Mouse (Mus musculus) heart, embryonic 16.5 days (tissue): Measurements from ENCODE around the gene B4galt3. TPM values are rescaled to one million over a fixed set of nuclear protein-coding genes. Genes with fewer than 3 reads are reported as not detected.
A peak's percentile ranks its signal among the peaks of the same experiment; 100 is the strongest.

ENCODE experiments used
- ATAC-seq: fragments of 200-750 bp; cut with Nextera tagmentation; replicated peaks from 2 replicates; pipeline ENCODE4 v1.8.0; 2017; ENCODE audit warnings: moderate number of reproducible peaks; ENCODE audit not compliant: insufficient read depth, low FRiP score; ENCODE audit errors: extremely low read depth
- H3K27ac ChIP-seq: fragments of 300-500 bp; sonication (generic); 2 replicates; pipeline ENCODE4 v1.5.1; 2014; ENCODE audit warnings: mild to moderate bottlenecking, low read length, control low read depth, moderate library complexity
- H3K27me3 ChIP-seq: fragments of 300-500 bp; sonication (generic); 2 replicates; pipeline ENCODE4 v1.6.1; 2014; ENCODE audit warnings: low read length, mixed read lengths; ENCODE audit not compliant: control insufficient read depth, insufficient read depth
- H3K36me3 ChIP-seq: fragments of 300-500 bp; sonication (generic); 2 replicates; pipeline ENCODE4 v1.6.1; 2014; ENCODE audit not compliant: control insufficient read depth, insufficient read depth
- H3K4me1 ChIP-seq: fragments of 300-500 bp; sonication (generic); 2 replicates; pipeline ENCODE4 v1.6.1; 2014; ENCODE audit warnings: low read length, mixed read lengths; ENCODE audit not compliant: control insufficient read depth, insufficient read depth
- H3K4me2 ChIP-seq: fragments of 300-500 bp; sonication (generic); 2 replicates; pipeline ENCODE4 v1.6.1; 2014; ENCODE audit warnings: low read depth, mild to moderate bottlenecking, control low read depth, low read length
- H3K4me3 ChIP-seq: fragments of 300-500 bp; sonication (generic); 2 replicates; pipeline ENCODE4 v1.5.1; 2014; ENCODE audit warnings: mild to moderate bottlenecking, control low read depth, low read length
- H3K9ac ChIP-seq: fragments of 300-500 bp; sonication (generic); 2 replicates; pipeline ENCODE4 v1.6.1; 2014; ENCODE audit warnings: low read length, control low read depth
- H3K9me3 ChIP-seq: fragments of 300-500 bp; sonication (generic); replicated peaks from 2 replicates; pipeline ENCODE4 v1.6.1; 2016; ENCODE audit warnings: low read length; ENCODE audit not compliant: control insufficient read depth
- WGBS: fragments of 180-500 bp; shearing (Covaris S2); extraction: QIAGEN DNeasy Blood & Tissue Kit; methylation state at CpG from one replicate; pipeline ENCODE4 v1.1.7; 2014; 5-methylcytosine and 5-hydroxymethylcytosine counted together
- polyA plus RNA-seq: library from polyadenylated mRNA; unstranded; fragments of >200 nt; fragmentation: Nextera tagmentation; extraction: Ambion mirVana; gene quantifications from 2 replicates; pipeline ENCODE4 v1.2.1, GENCODE M21; 2015

B4galt3 gene
- polyA plus RNA-seq, 1 experiment from 2014 or later = 47.5 TPM

DNA sequence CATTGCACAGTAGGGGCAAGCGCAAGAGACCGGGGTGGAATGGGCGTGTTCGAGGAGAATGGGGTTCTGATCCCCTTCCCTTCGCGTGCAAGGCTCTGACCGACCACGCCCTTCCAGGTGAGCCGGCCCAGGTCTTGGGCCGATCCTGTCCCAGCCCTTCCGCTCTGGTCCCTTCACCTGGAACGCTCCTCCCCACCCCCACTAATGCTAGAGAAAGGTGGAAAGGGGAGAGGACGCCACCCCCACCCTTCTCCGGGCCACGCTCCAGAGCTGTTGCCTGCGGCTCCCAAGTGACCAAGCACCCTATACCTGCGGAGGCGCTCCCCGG, 409 bp downstream of the B4galt3 start:
- WGBS = under 1% methylated on average over 19 of the region's 19 CpGs
- Histone ChIP-seq H3K9ac (peak overlapping the region; percentile 95), H3K4me2 (peak overlapping the region; percentile 100), H3K27me3 (no peaks in the 10 kb centered on the region), H3K4me3 (peak overlapping the region; percentile 93), H3K9me3 (no peaks in the 10 kb centered on the region), H3K36me3 (peaks cover 30% of the 10 kb centered on the region), H3K4me1 (peaks cover 16% of the 10 kb centered on the region), H3K27ac (peak overlapping the region; percentile 73)
- ATAC-seq = peak; percentile 61

DNA sequence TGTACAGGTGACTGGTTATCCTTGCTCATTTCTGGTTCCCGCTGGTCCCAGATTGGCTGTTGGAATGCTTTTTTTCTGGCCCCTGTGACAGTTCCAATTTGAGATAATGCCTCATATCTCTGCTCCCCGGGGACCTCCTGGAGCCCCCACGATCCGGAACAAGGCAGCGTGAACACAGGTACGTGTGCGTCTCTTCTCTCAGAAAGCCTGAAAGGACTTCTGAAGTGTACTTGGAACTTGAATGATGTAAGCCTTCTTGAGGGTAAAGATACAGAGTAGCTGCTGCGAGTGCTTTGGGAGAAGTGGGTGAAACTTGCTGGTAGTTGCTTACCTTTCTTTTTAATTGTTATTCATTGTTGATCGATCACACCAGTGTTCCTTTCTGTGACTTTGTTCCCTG, 1.1 kb downstream of the B4galt3 start:
- no peaks in the 10 kb centered on the region for H3K9me3 ChIP-seq

DNA sequence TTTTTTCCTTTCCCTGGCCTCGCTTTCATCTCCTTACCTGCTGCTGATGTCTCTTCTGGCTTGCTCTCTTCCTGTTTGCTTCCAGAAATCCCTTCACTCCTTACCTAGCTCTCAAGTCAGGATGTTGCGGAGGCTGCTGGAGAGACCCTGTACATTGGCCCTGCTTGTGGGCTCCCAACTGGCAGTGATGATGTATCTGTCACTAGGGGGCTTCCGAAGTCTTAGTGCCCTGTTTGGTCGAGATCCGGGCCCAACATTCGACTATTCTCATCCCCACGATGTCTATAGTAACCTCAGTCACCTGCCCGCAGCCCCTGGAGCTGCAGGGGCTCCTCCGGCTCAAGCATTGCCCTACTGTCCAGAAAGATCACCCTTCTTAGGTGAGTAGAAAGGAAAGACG, 1.5 kb downstream of the B4galt3 start:
- H3K9ac ChIP-seq = no peak overlapping the region
- WGBS = 60% methylated on average over 10 of the region's 10 CpGs
- no peak overlapping the region for H3K27ac ChIP-seq
- H3K4me2 ChIP-seq = peak overlapping the region; percentile 100
- no peak overlapping the region for H3K4me3 ChIP-seq
- no peaks in the 10 kb centered on the region for H3K9me3 ChIP-seq
- H3K27me3 ChIP-seq = no peaks in the 10 kb centered on the region
- H3K4me1 ChIP-seq = peaks cover 16% of the 10 kb centered on the region
- peaks cover 41% of the 10 kb centered on the region for H3K36me3 ChIP-seq
- ATAC-seq = no peak

More for the DNA sequence above, 1.1 kb downstream of the B4galt3 start:
- H3K4me3 ChIP-seq = peak overlapping the region; percentile 93
- no peak for ATAC-seq
- H3K9ac ChIP-seq = peak overlapping the region; percentile 95
- H3K4me1 ChIP-seq = peaks cover 16% of the 10 kb centered on the region
- no peaks in the 10 kb centered on the region for H3K27me3 ChIP-seq
- H3K27ac ChIP-seq = 0 out of 2 replicates have a peak overlapping the region, but pooled peaks have one; percentile 16
- 34% methylated on average over 9 of the region's 9 CpGs for WGBS
- H3K4me2 ChIP-seq = peak overlapping the region; percentile 100
- peaks cover 36% of the 10 kb centered on the region for H3K36me3 ChIP-seq

DNA sequence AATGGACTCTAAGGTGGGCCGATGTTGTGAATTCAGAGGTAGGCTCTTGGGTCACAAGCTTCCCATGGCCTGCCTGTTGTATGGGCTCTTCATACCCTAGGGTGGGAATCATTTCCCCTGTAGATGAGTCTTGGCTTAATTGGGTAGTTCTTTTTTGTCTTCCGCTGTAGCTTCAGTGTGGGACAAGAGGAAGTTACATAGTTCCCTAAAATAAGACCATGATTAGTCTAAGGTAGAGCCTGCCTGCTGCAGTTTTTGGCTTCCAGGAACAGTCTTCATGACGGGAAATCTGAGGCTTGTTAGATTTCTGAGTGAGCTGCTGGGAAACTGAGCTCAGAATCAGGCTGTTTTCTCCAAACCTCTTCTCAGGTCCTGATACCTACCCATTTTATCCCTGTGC, 2.0 kb downstream of the B4galt3 start:
- no peak for ATAC-seq
- Histone ChIP-seq H3K27ac (no peak overlapping the region; the same call in 1 of the 2 replicates), H3K4me1 (peaks cover 16% of the 10 kb centered on the region), H3K36me3 (peaks cover 45% of the 10 kb centered on the region), H3K9me3 (no peaks in the 10 kb centered on the region), H3K4me3 (no peak overlapping the region), H3K27me3 (no peaks in the 10 kb centered on the region), H3K4me2 (no peak overlapping the region), H3K9ac (no peak overlapping the region)
- WGBS = 77% methylated on average over 3 of the region's 3 CpGs

DNA sequence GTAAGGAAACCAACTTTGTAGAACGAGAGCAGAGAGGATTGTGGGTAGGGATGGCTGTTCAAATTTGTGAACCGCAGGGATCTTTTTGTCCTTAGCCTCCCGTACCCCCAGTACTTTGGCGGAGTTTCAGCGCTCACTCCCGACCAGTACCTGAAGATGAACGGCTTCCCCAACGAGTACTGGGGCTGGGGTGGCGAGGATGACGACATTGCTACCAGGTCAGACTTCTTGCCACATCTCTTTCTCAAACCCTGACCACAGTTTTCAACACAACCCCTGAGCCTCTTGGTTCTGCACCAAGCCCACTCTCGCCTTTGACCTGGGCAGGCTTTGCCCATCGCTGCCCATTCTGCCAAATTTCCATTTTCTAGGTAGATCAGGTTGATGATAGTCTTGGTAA, 4.0 kb downstream of the B4galt3 start:
- Histone ChIP-seq H3K4me1 (peaks cover 16% of the 10 kb centered on the region), H3K27ac (no peak overlapping the region), H3K9ac (no peak overlapping the region), H3K36me3 (peaks cover 45% of the 10 kb centered on the region), H3K4me3 (no peak overlapping the region), H3K4me2 (no peak overlapping the region), H3K9me3 (no peaks in the 10 kb centered on the region), H3K27me3 (no peaks in the 10 kb centered on the region)
- 89% methylated on average over 12 of the region's 12 CpGs for WGBS
- ATAC-seq = no peak

DNA sequence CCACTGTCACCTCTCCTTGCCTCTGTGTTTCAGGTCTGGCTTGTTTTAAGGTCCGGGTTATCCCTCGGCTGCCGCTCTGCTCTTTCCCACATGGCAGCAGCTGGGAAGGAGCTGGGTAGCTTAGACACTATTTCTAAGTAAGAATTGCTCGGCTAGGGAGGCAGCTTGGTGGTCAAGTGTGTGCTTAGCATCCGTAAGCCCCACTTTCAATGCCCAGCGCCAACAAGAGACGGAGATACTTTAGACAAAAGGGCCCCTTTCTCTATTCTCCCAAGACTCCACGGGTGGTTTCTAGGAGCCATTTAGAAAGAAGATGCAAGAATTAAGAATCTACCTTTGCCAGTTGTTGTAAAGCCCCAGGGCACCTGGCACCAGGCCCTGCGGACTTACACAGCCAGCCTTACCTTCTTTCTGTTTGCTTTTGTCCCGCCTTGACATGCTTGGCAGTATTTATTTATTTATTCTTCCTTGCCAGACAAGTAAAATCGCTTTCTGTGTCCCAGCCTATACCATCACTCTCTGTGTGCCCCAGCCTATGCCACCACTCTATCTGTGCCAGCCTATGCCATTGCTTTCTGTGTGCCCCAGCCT, 5.1 kb downstream of the B4galt3 start:
- no peak overlapping the region for H3K27ac ChIP-seq
- 87% methylated on average over 11 of the region's 11 CpGs for WGBS

DNA sequence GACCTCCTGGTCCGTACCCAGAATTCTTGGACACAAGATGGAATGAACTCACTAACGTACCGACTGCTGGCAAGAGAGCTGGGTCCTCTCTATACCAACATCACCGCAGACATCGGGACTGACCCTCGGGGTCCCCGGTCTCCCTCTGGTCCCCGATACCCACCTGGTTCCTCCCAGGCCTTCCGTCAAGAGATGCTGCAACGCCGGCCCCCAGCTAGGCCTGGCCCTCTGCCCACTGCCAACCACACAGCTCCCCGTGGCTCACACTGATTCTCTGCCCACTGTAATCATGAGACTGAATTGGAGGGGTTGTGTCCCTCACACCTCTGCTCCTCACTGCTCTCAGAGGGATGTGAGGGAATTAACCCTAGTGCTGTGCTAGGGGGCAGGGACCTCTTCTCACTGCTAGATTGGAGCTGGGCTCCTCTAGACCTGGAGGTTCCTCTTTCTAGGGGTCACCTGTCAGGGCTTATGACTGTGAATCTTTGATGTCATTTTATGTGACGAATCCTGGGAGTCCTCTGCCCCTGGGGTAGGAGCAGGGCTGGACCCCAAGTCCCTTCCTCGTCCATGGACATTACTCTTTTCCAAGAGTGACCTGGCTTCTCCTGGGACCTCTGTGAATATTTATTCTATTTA, 6.1 kb downstream of the B4galt3 start:
- Histone ChIP-seq H3K27ac (no peak overlapping the region), H3K9me3 (no peaks in the 10 kb centered on the region), H3K27me3 (no peaks in the 10 kb centered on the region), H3K4me3 (no peak overlapping the region), H3K9ac (no peak overlapping the region), H3K36me3 (peaks cover 45% of the 10 kb centered on the region), H3K4me2 (no peak overlapping the region), H3K4me1 (peaks cover 14% of the 10 kb centered on the region)
- 85% methylated on average over 14 of the region's 14 CpGs for WGBS
- no peak for ATAC-seq

More for the DNA sequence above, 5.1 kb downstream of the B4galt3 start:
- peaks cover 45% of the 10 kb centered on the region for H3K36me3 ChIP-seq
- no peak overlapping the region for H3K4me2 ChIP-seq
- no peak overlapping the region for H3K9ac ChIP-seq
- no peaks in the 10 kb centered on the region for H3K9me3 ChIP-seq
- ATAC-seq = no peak
- H3K27me3 ChIP-seq = no peaks in the 10 kb centered on the region
- no peak overlapping the region for H3K4me3 ChIP-seq
- peaks cover 17% of the 10 kb centered on the region for H3K4me1 ChIP-seq

DNA sequence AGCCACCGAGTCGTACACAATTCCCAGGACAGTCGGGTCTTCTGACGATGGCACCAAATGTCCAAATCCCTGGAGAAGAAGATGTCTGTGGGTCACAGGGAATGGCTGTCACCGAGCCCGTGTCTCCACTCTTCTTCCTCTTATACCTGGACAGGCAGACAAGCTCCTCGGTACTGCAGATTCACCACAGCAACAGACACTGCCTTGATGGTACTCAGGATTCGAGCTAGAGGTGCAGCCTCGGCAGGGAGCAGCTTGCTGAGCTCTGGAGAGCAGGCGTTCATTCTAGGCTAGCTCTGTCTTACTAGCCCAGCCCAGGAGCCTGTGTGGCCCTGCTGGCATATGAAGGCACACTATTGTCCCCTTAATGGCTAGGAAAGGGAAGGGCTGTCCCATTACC, 7.6 kb downstream of the B4galt3 start:
- Histone ChIP-seq H3K27me3 (no peaks in the 10 kb centered on the region), H3K9ac (no peak overlapping the region), H3K4me1 (peaks cover 13% of the 10 kb centered on the region), H3K4me3 (no peak overlapping the region), H3K9me3 (no peaks in the 10 kb centered on the region), H3K36me3 (peaks cover 42% of the 10 kb centered on the region), H3K27ac (no peak overlapping the region), H3K4me2 (no peak overlapping the region)
- 81% methylated on average over 10 of the region's 10 CpGs for WGBS
- ATAC-seq = no peak

DNA sequence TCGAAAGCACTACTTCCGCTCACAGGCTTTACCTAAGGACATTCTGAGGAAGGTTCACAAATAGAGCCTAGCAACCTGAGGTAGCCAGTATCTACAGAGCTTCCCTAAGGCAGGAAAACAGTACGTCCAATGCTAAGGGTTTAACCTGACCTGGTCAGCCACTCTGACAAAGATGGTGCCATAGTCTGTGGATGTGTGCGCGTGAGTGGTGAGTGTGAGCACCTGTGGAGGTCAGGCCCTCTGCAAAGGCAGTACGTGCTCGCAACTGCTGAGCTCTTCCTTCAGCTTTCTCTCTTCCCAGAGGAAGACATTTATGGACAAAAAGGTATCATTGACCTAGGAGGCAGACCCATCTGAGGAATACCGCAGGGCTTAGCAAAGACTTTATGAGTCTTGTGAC, 8.3 kb downstream of the B4galt3 start:
- Histone ChIP-seq H3K9me3 (no peaks in the 10 kb centered on the region), H3K9ac (no peak overlapping the region), H3K4me3 (no peak overlapping the region), H3K4me2 (no peak overlapping the region), H3K27me3 (no peaks in the 10 kb centered on the region), H3K36me3 (peaks cover 36% of the 10 kb centered on the region), H3K27ac (no peak overlapping the region), H3K4me1 (peaks cover 13% of the 10 kb centered on the region)
- no peak for ATAC-seq
- WGBS = 90% methylated on average over 8 of the region's 8 CpGs
